Mouse (Mus musculus): ENCODE data around the gene Atxn2. TPM values are rescaled to one million over a fixed set of nuclear protein-coding genes. Genes with fewer than 3 reads are reported as not detected.
A peak's percentile ranks its signal among the peaks of the same experiment; 100 is the strongest.

Atxn2 gene
- polyA plus RNA-seq, 1 experiment from 2014 or later, result 43.5 TPM

- H3K4me1 ChIP-seq (ENCODE audit: control insufficient read depth, insufficient read depth, low read length), result 0 out of 2 replicates have a peak, but pooled peaks cover 3% of the 10 kb centered on the region
- peak overlapping the region; percentile 95 for H3K4me2 ChIP-seq (ENCODE audit: low read length)
- DNase-seq (ENCODE audit: low spot score), result peak; percentile 65
- H3K27ac ChIP-seq (ENCODE audit: low read depth, low read length), result 0 out of 2 replicates have a peak overlapping the region, but pooled peaks have one; percentile 14
- H3K9me3 ChIP-seq (replicated peaks; ENCODE audit: control insufficient read depth, low read length), result no peaks in the 10 kb centered on the region
- WGBS, result 3% methylated on average over 76 of the region's 82 CpGs
- H3K4me3 ChIP-seq (ENCODE audit: low read depth, low read length), result peak overlapping the region; percentile 42
- peaks cover 4% of the 10 kb centered on the region; the same call in 1 of the 2 replicates for H3K27me3 ChIP-seq (replicated peaks; ENCODE audit: control insufficient read depth, insufficient read depth, low read length)
- ATAC-seq, result peak; percentile 67
- H3K36me3 ChIP-seq (ENCODE audit: control insufficient read depth, insufficient read depth, low read length), result no peaks in the 10 kb centered on the region
- H3K9ac ChIP-seq (ENCODE audit: low read length), result peak overlapping the region; percentile 61
These were observed 117.6 kb downstream of the Atxn2 start for GRCm38 (mm10) chr5:121828491-121829432.

DNA sequence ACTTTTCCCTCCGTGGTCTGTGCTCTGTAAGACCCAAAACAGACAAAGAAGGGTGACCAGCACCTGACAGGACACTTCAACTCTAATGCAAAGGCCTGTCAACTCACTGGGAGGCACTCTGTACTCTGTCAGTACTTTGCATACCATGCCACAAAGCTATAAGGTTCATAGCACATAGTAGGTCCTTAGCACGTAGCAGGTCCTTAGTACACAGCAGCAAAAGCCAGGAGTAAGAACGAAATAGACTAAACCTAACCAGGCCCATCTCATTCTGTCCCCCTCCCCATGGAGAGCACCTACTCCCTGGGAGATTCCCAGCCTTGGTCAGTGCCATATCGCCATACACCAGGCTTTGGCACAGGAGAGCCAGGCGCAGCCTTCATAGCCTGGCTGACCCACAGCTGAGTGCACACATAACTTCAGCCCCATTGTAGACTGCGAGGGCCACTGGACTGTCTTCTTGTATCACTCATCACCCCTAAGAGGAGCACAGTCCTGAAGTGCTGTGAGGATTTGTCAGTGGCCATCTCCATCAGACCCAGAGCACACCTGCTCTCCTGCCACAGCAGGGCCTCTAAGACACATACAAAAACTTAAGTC, 120.0 kb downstream of the Atxn2 start:
- Histone ChIP-seq H3K4me1 (ENCODE audit: control insufficient read depth, insufficient read depth, low read length) (peaks cover 12% of the 10 kb centered on the region), H3K36me3 (ENCODE audit: control insufficient read depth, insufficient read depth, low read length) (no peaks in the 10 kb centered on the region), H3K4me2 (ENCODE audit: low read length) (no peak overlapping the region), H3K4me3 (ENCODE audit: low read depth, low read length) (no peak overlapping the region), H3K27ac (ENCODE audit: low read depth, low read length) (no peak overlapping the region), H3K9ac (ENCODE audit: low read length) (no peak overlapping the region), H3K9me3 (replicated peaks; ENCODE audit: control insufficient read depth, low read length) (no peaks in the 10 kb centered on the region), H3K27me3 (replicated peaks; ENCODE audit: control insufficient read depth, insufficient read depth, low read length) (peaks cover 4% of the 10 kb centered on the region; the same call in 1 of the 2 replicates)
- DNase-seq (ENCODE audit: low spot score), result no peak
- 91% methylated on average over 6 of the region's 6 CpGs for WGBS
- no peak for ATAC-seq

- H3K9me3 ChIP-seq (replicated peaks; ENCODE audit: control insufficient read depth, low read length), result no peaks in the 10 kb centered on the region
- H3K4me1 ChIP-seq (ENCODE audit: control insufficient read depth, insufficient read depth, low read length), result peaks cover 19% of the 10 kb centered on the region
- DNase-seq (ENCODE audit: low spot score) (no peak), ATAC-seq (no peak)
- H3K27me3 ChIP-seq (replicated peaks; ENCODE audit: control insufficient read depth, insufficient read depth, low read length), result peaks cover 14% of the 10 kb centered on the region
- WGBS, result 87% methylated on average over 6 of the region's 6 CpGs
- H3K36me3 ChIP-seq (ENCODE audit: control insufficient read depth, insufficient read depth, low read length), result no peaks in the 10 kb centered on the region
- no peak overlapping the region for H3K27ac ChIP-seq (ENCODE audit: low read depth, low read length)
- no peak overlapping the region for H3K9ac ChIP-seq (ENCODE audit: low read length)
- no peak overlapping the region for H3K4me2 ChIP-seq (ENCODE audit: low read length)
- H3K4me3 ChIP-seq (ENCODE audit: low read depth, low read length), result no peak overlapping the region
These were observed 121.4 kb downstream of the Atxn2 start for GRCm38 (mm10) chr5:121832376-121833155.

DNA sequence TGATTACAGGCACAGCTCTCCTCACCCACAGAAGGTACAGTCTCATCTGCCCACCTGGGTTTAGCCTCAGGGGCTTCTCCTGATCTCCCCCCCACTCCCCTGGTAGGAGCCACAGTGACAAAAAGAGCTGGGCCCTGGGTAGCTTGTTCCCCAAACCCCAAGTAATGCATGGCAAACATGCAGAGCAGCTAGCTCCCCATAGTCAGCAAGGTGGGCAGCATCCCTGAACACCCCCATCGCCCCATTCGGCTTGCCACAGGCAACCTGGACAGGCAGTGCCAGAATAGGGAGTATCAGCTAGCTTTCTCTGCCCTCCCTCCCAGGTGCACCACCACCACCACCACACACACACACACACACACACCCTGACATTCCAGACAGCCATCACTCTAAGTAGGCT, 122.0 kb downstream of the Atxn2 start:
- 70% methylated on average over 2 of the region's 2 CpGs for WGBS
- H3K36me3 ChIP-seq (ENCODE audit: control insufficient read depth, insufficient read depth, low read length), result no peaks in the 10 kb centered on the region
- no peak overlapping the region for H3K27ac ChIP-seq (ENCODE audit: low read depth, low read length)
- no peak overlapping the region for H3K4me2 ChIP-seq (ENCODE audit: low read length)
- DNase-seq (ENCODE audit: low spot score), result no peak
- H3K27me3 ChIP-seq (replicated peaks; ENCODE audit: control insufficient read depth, insufficient read depth, low read length), result peaks cover 20% of the 10 kb centered on the region
- H3K9me3 ChIP-seq (replicated peaks; ENCODE audit: control insufficient read depth, low read length), result no peaks in the 10 kb centered on the region
- ATAC-seq, result no peak
- H3K4me1 ChIP-seq (ENCODE audit: control insufficient read depth, insufficient read depth, low read length), result peaks cover 22% of the 10 kb centered on the region
- no peak overlapping the region for H3K4me3 ChIP-seq (ENCODE audit: low read depth, low read length)
- no peak overlapping the region for H3K9ac ChIP-seq (ENCODE audit: low read length)

DNA sequence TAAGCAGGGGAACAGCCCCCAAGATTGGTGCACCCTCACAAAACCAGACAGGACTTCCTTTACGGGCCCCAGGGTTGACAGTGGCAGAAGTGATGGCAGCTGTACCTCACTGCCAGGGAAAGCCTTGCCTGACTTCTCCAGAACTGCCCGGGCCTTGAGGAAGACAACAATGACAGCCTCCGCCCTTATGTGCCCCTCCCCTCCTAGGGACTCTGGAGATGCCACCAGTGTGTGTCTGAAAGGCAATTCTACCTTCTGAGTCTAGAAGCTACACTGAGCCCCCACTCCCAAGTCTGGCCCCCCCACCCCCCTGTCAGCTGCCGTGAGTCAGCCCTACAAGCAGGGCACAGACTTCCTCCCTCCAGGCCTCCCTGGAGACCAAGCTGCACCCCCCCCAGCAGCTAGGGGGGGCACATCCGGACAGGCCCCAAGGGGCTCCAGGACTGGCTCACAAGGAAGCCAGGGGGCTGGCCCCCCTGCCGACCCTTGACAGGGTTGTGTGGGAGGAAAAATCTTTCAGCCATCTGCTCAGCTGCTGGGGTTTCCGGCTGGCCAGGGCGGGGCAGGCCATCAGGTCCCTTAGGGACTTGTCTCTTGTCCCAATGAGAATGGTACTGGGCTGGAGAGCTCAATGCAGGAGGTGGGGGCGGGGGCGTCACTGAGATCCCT, 122.6 kb downstream of the Atxn2 start:
- Histone ChIP-seq H3K4me3 (ENCODE audit: low read depth, low read length) (no peak overlapping the region), H3K4me1 (ENCODE audit: control insufficient read depth, insufficient read depth, low read length) (peaks cover 26% of the 10 kb centered on the region), H3K9ac (ENCODE audit: low read length) (no peak overlapping the region), H3K4me2 (ENCODE audit: low read length) (no peak overlapping the region), H3K36me3 (ENCODE audit: control insufficient read depth, insufficient read depth, low read length) (no peaks in the 10 kb centered on the region), H3K27ac (ENCODE audit: low read depth, low read length) (no peak overlapping the region), H3K9me3 (replicated peaks; ENCODE audit: control insufficient read depth, low read length) (no peaks in the 10 kb centered on the region), H3K27me3 (replicated peaks; ENCODE audit: control insufficient read depth, insufficient read depth, low read length) (peaks cover 25% of the 10 kb centered on the region)
- 54% methylated on average over 10 of the region's 10 CpGs for WGBS
- DNase-seq (ENCODE audit: low spot score), result no peak
- no peak for ATAC-seq

- Histone ChIP-seq H3K9ac (ENCODE audit: low read length) (no peak overlapping the region), H3K4me3 (ENCODE audit: low read depth, low read length) (no peak overlapping the region), H3K27ac (ENCODE audit: low read depth, low read length) (no peak overlapping the region), H3K36me3 (ENCODE audit: control insufficient read depth, insufficient read depth, low read length) (no peaks in the 10 kb centered on the region), H3K27me3 (replicated peaks; ENCODE audit: control insufficient read depth, insufficient read depth, low read length) (peaks cover 30% of the 10 kb centered on the region), H3K4me1 (ENCODE audit: control insufficient read depth, insufficient read depth, low read length) (peaks cover 27% of the 10 kb centered on the region), H3K4me2 (ENCODE audit: low read length) (no peak overlapping the region), H3K9me3 (replicated peaks; ENCODE audit: control insufficient read depth, low read length) (no peaks in the 10 kb centered on the region)
- no peak for DNase-seq (ENCODE audit: low spot score)
- WGBS, result 82% methylated on average over 7 of the region's 7 CpGs
- ATAC-seq, result no peak
These were observed 123.1 kb downstream of the Atxn2 start for GRCm38 (mm10) chr5:121834241-121834606.

GRCm38 (mm10) chr5:121834991-121835747, 124.0 kb downstream of the Atxn2 start:
- Histone ChIP-seq H3K9ac (ENCODE audit: low read length) (peak overlapping the region; percentile 71; the same call in 1 of the 2 replicates), H3K4me2 (ENCODE audit: low read length) (peak overlapping the region; percentile 84), H3K36me3 (ENCODE audit: control insufficient read depth, insufficient read depth, low read length) (no peaks in the 10 kb centered on the region), H3K4me3 (ENCODE audit: low read depth, low read length) (peak overlapping the region; percentile 63), H3K27me3 (replicated peaks; ENCODE audit: control insufficient read depth, insufficient read depth, low read length) (peaks cover 34% of the 10 kb centered on the region), H3K27ac (ENCODE audit: low read depth, low read length) (no peak overlapping the region), H3K4me1 (ENCODE audit: control insufficient read depth, insufficient read depth, low read length) (peaks cover 26% of the 10 kb centered on the region), H3K9me3 (replicated peaks; ENCODE audit: control insufficient read depth, low read length) (no peaks in the 10 kb centered on the region)
- ATAC-seq, result no peak
- DNase-seq (ENCODE audit: low spot score), result no peak
- WGBS, result 51% methylated on average over 12 of the region's 12 CpGs
